Mouse (Mus musculus) regulatory T cell (primary cell): Measurements from ENCODE around the gene Abcc10.

Experiments
- in situ Hi-C: fragments of 300-600 bp; cut with MboI, MseI; formaldehyde crosslinking; loops from one replicate; pipeline ENCODE4 v1.15.1; 2025; ENCODE audit warnings: high pct_unique_total_duplicates

The Abcc10 gene

DNA sequence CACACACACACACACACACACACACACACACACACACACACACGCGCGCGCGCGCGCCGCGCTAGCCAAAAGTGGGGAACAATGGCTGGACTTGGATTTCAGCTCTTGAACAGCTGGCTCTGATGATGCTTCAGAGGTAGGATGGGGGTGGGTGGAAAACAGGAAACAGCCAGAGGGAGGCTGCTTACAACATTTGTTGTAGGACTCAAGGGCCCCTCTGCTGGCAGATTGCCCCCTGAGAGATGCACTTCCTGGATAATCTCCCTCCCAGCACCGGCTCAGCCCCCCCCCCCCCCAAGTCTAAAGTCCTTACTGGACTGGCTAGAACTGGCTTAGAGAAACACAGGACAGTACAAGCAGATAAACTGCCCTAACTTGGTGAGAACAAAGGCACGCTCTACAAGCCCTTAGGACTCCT, 40.5 kb downstream of the Abcc10 start:
- in situ Hi-C loops, result no loop called here

- in situ Hi-C loops, result no loop called here
Measured at GRCm38 (mm10) chr17:46285407-46285806, 42.7 kb downstream of the Abcc10 start.

GRCm38 (mm10) chr17:46284653-46285052, 43.5 kb downstream of the Abcc10 start:
- in situ Hi-C loops, result no loop called here

- in situ Hi-C loops, result no loop called here
Measured at GRCm38 (mm10) chr17:46283911-46284310, 44.2 kb downstream of the Abcc10 start.

DNA sequence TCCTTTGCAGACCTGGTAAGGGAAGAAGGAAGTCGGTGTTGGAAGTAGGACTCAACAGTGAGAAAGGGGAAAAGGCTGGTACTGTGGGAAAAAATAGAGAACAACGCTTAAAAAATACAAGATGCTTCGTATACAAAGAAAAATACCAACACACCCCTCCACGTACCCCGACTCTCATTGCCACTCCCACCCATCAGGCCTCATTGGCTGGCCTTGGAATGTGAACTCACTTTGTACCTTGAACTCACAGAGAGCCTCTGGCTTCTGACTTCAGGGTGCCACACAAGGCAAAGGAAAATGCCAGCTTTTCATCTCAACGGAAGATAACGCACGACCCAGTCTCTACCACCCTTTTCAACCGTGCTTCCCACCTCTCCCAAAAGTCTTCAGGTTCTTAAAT, 45.0 kb downstream of the Abcc10 start:
- in situ Hi-C loops, result no loop called here

- in situ Hi-C loops, result no loop called here
Measured at GRCm38 (mm10) chr17:46282483-46283123, 45.5 kb downstream of the Abcc10 start, which contains the start of gene Tjap1. Gene Tjap1, minus strand, starts transcription at chr17:46283026.

GRCm38 (mm10) chr17:46278011-46278765, 50.0 kb downstream of the Abcc10 start:
- in situ Hi-C loops, result no loop called here

GRCm38 (mm10) chr17:46277586-46277985, 50.6 kb downstream of the Abcc10 start:
- in situ Hi-C loops, result no loop called here

DNA sequence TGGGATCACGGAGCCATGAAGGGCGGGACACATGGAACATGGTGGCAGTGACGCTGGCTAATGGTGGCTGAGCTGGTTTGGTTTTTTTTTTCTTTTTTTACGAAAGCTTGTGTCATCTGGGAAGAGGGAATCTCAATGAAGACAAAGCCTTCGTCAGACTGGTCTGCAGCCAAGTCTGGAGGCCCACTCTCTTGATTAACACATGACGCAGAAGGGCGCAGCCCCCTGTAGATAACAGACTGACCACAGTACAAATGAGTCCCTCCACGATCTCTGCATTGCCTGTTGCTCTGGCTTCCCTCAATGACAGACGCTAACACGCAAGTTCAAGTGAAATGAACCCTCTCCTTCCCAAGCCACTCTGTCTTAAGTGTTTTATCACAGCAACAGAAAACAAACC, 52.6 kb downstream of the Abcc10 start:
- in situ Hi-C loops, result no loop called here

- in situ Hi-C loops, result no loop called here
Measured at GRCm38 (mm10) chr17:46275034-46275433, 53.1 kb downstream of the Abcc10 start.

GRCm38 (mm10) chr17:46274465-46274864, 53.7 kb downstream of the Abcc10 start:
- in situ Hi-C loops, result no loop called here

GRCm38 (mm10) chr17:46273803-46274236, 54.3 kb downstream of the Abcc10 start:
- in situ Hi-C loops, result no loop called here

GRCm38 (mm10) chr17:46272675-46273074, 55.5 kb downstream of the Abcc10 start:
- in situ Hi-C loops, result no loop called here

- in situ Hi-C loops, result no loop called here
Measured at GRCm38 (mm10) chr17:46272058-46272457, 56.1 kb downstream of the Abcc10 start.

- in situ Hi-C loops, result loop anchor here (5.0 to 10.0 kb wide), 2 partner anchors 102 to 135 kb away; no protein-coding TSS in a partner anchor
Measured at GRCm38 (mm10) chr17:46269771-46270534, 58.2 kb downstream of the Abcc10 start.

DNA sequence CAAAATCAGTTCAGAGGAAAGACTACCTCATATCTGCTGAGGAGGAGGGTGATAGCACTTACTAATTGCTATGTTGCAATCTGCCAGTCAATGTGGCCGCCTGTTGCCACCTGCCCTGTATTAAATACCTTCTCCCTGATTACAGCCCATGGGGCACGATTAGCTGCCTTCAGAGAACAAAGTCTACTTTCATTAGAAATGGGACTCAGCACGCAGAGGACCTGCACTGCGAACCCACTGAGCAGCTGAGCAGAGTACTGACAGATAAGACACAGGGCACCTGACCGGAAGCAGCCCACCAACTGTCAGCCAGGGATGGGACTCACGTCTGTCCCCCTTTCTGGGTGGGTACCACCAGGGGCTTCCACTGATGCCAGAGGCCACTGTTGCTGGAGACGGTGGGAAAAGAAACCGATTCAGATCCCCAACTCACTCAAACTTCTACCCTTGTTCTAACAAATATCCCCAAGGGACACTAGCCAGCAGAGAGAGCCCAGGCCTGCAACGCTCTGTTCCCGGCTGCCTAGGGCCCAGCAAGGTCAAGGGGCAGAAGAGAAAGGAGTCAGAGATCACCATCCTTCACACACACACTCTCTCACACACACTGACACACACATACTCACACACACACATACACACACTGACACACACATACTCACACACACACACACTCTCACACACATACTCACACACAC, 60.0 kb downstream of the Abcc10 start:
- in situ Hi-C loops, result loop anchor here (5.0 to 10.0 kb wide), 2 partner anchors 104 to 137 kb away; no protein-coding TSS in a partner anchor

GRCm38 (mm10) chr17:46267511-46267910, 60.6 kb downstream of the Abcc10 start:
- in situ Hi-C loops, result loop anchor here (5.0 to 10.0 kb wide), 2 partner anchors 105 to 137 kb away; no protein-coding TSS in a partner anchor

DNA sequence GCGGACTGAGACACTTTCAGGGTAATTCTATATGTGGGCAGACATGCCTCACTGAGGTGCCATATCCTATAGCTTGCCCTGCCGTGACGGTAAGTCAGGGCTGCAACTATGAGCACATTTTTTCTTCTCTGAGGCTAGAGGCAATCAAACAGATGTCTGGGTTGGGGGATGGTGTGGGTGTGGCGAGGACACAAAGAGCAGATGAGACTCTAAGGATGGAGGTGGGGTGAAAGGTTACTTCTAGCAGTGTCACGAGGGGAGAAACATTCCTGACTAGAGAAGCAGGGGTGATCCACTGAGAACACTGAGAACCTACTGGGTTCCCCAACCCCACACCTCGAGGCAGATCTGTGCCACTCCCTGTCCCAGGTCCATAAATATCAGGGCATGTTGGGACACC, 61.2 kb downstream of the Abcc10 start:
- in situ Hi-C loops, result loop anchor here (5.0 to 10.0 kb wide), 2 partner anchors 105 to 138 kb away; no protein-coding TSS in a partner anchor

DNA sequence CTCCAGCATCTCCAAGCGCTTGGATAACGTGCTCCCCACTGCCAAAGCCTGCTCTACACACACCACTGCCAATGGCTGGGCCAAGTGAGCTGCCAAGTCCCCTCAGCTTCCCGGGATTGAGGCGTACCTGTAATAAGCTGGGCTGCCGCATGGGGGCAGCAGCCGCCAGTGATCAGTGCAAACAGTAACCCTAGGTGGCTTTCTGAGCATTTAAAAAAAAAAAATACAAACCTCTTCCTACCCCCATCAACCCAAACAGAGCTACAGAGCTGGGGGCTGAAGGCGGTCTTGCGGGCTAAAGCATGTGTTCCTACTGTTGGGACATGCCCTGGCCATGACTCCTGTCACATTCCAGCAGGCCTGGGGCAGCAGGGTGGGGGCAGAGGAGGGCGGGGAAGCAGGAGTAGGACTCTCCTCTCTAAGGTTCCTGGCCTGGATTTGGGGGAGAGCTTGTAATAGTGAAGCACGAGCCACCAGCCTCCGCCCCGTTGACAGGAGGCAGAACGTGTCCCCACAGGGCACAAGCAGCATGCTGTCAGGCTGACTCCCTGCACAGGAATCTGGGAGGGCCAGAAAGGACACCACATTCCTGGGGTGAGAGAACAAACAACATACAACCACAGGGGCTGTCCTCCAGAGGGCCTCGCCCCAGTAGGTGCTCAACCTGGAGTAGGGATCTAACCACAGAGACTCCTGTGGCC, 62.1 kb downstream of the Abcc10 start:
- in situ Hi-C loops, result loop anchor here (5.0 to 10.0 kb wide), 2 partner anchors 106 to 139 kb away; no protein-coding TSS in a partner anchor

GRCm38 (mm10) chr17:46265502-46265901, 62.6 kb downstream of the Abcc10 start:
- in situ Hi-C loops, result loop anchor here (5.0 to 10.0 kb wide), 2 partner anchors 107 to 139 kb away; no protein-coding TSS in a partner anchor
